Comparison of ENCODE assay signal across 8 mouse cellular contexts in the genomic region with DNA sequence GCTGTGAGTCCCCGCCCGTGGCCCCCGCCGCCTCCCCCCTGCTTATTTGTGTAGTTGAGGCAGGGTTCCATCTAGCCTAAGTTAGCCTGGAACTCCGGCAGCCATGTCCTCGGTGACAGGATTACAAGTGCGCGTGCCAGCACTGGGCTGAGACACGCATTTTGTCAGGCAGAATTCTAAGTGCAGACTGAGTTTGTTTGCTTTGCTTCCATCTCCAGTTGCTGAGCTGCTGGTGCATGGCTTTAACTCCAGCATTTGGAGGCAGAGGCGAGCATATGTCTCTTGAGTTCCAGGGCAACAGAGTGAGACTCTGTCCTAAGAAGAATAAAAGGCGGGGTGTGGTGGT. TPM values are rescaled to one million over a fixed set of nuclear protein-coding genes. Genes with fewer than 3 reads are reported as not detected.
DNase-seq lines count a peak whose midpoint lies in the region; ATAC-seq and TF ChIP-seq lines count a peak whose summit lies in the region.

No protein-coding gene starts in this region.

- no peak for TF ChIP-seq POLR2A in cortical plate, adult 2 months (IDR thresholded peaks at IDR 0.05; ENCODE audit: extremely low read depth, insufficient read depth, low read length)
- TF ChIP-seq POLR2A in myocyte (IDR thresholded peaks at IDR 0.05; ENCODE audit: insufficient read length, low read depth) = no peak

- 0 out of 2 replicates have a peak, but pooled peaks have one; percentile 5 for TF ChIP-seq CTCF in lung, embryonic 14.5 days (IDR thresholded peaks at IDR 0.05; ENCODE audit: low read depth)
- no peak for TF ChIP-seq CTCF in cortical plate, adult 2 months (IDR thresholded peaks at IDR 0.05; ENCODE audit: extremely low read depth, insufficient read depth, low read length)
- TF ChIP-seq CTCF in hindbrain, postnatal 0 days (IDR thresholded peaks at IDR 0.05; ENCODE audit: low read depth) = no peak

- peaks cover 15% of the 10 kb centered on the region for H3K79me2 ChIP-seq in myocyte (ENCODE audit: control insufficient read depth, insufficient read depth)

- peak overlapping the region; percentile 82 for H3K4me3 ChIP-seq in lung, embryonic 14.5 days (ENCODE audit: low read depth, low read length)
- H3K4me3 ChIP-seq in cortical plate, adult 2 months (ENCODE audit: insufficient read depth, low read length) = peak overlapping the region; percentile 74
- peak overlapping the region; percentile 71 for H3K4me3 ChIP-seq in hindbrain, postnatal 0 days (ENCODE audit: low read length)
- H3K4me3 ChIP-seq in myocyte = peak overlapping the region; percentile 38

- peaks cover 29% of the 10 kb centered on the region for H3K36me3 ChIP-seq in lung, embryonic 14.5 days (ENCODE audit: insufficient read depth)
- H3K36me3 ChIP-seq in hindbrain, postnatal 0 days (ENCODE audit: insufficient read depth, low read length) = peaks cover 4% of the 10 kb centered on the region; the same call in 1 of the 2 replicates
- H3K36me3 ChIP-seq in myocyte (ENCODE audit: control insufficient read depth, insufficient read depth) = no peaks in the 10 kb centered on the region

- DNase-seq in lung, embryonic 14.5 days = peak; percentile 64
- DNase-seq in lung, postnatal 25 days (ENCODE audit: low spot score) = no peak
- DNase-seq in hindbrain, postnatal 0 days (ENCODE audit: low spot score) = peak; percentile 69
- no peak for DNase-seq in retina, embryonic 14.5 days (ENCODE audit: low spot score)
- DNase-seq in embryo, embryonic 9.5 days (ENCODE audit: extremely low spot score) = no peak
- no peak for DNase-seq in T-cell, adult 2 months (ENCODE audit: low spot score)

- peak overlapping the region; percentile 86 for H3K4me2 ChIP-seq in lung, embryonic 14.5 days
- H3K4me2 ChIP-seq in hindbrain, postnatal 0 days (ENCODE audit: low read depth, low read length) = peak overlapping the region; percentile 89
- H3K4me2 ChIP-seq in myocyte (ENCODE audit: low read depth) = peak overlapping the region; percentile 78

- no peaks in the 10 kb centered on the region for H3K27me3 ChIP-seq in lung, embryonic 14.5 days (ENCODE audit: insufficient read depth, low read length)
- H3K27me3 ChIP-seq in hindbrain, postnatal 0 days (ENCODE audit: insufficient read depth, low read length) = no peaks in the 10 kb centered on the region
- no peaks in the 10 kb centered on the region for H3K27me3 ChIP-seq in myocyte (ENCODE audit: control insufficient read depth, insufficient read depth, insufficient read length)

- peak overlapping the region; percentile 89 for H3K9ac ChIP-seq in lung, embryonic 14.5 days
- H3K9ac ChIP-seq in hindbrain, postnatal 0 days (replicated peaks; ENCODE audit: low read length) = peak overlapping the region; percentile 77

- H3ac ChIP-seq in myocyte (ENCODE audit: control insufficient read depth, insufficient read length) = peak overlapping the region; percentile 62

- WGBS in lung, embryonic 14.5 days = 1% methylated on average over 11 of the region's 11 CpGs
- WGBS in hindbrain, postnatal 0 days = 1% methylated on average over 11 of the region's 11 CpGs

- peak; percentile 43 for ATAC-seq in lung, embryonic 14.5 days (ENCODE audit: insufficient read depth)
- no peak; the same call in none of the 2 replicates for ATAC-seq in hindbrain, postnatal 0 days

- H3K9me3 ChIP-seq in lung, embryonic 14.5 days (ENCODE audit: low read depth, low read length) = no peaks in the 10 kb centered on the region
- no peaks in the 10 kb centered on the region for H3K9me3 ChIP-seq in hindbrain, postnatal 0 days (ENCODE audit: low read length)

- H3K27ac ChIP-seq in lung, embryonic 14.5 days (ENCODE audit: low read depth) = peak overlapping the region; percentile 94
- no peak overlapping the region for H3K27ac ChIP-seq in cortical plate, adult 2 months (ENCODE audit: insufficient read depth, low read length)
- peak overlapping the region; percentile 89 for H3K27ac ChIP-seq in hindbrain, postnatal 0 days

- 0 out of 2 replicates have a peak, but pooled peaks cover 4% of the 10 kb centered on the region for H3K4me1 ChIP-seq in lung, embryonic 14.5 days (ENCODE audit: insufficient read depth)
- peaks cover 5% of the 10 kb centered on the region for H3K4me1 ChIP-seq in cortical plate, adult 2 months (ENCODE audit: control insufficient read depth, insufficient read depth, low read length)
- H3K4me1 ChIP-seq in hindbrain, postnatal 0 days (ENCODE audit: insufficient read depth, low read length) = 0 out of 2 replicates have a peak, but pooled peaks cover 5% of the 10 kb centered on the region

TF ChIP-seq in myocyte, 11 proteins besides CTCF, POLR2A, EP300 and RAD21:
- TF ChIP-seq TCF3 (IDR thresholded peaks at IDR 0.05; ENCODE audit: insufficient read length, low read depth) (no peak), TCF12 (IDR thresholded peaks at IDR 0.05; ENCODE audit: insufficient read depth, poor library complexity, severe bottlenecking) (no peak), MAX (IDR thresholded peaks at IDR 0.05; ENCODE audit: low read depth) (no peak), SRF (IDR thresholded peaks at IDR 0.05; ENCODE audit: control insufficient read depth, insufficient read length, low read depth) (no peak), CEBPB (IDR thresholded peaks at IDR 0.05; ENCODE audit: insufficient read depth, poor library complexity, severe bottlenecking) (no peak), MYOG (IDR thresholded peaks at IDR 0.05; ENCODE audit: control insufficient read depth in 1 of 3, insufficient read depth in 1 of 3, insufficient read length in 2 of 3, low read depth in 2 of 3) (no peak), POLR2AphosphoS2 (IDR thresholded peaks at IDR 0.05; ENCODE audit: insufficient read length, low read depth) (no peak), REST (IDR thresholded peaks at IDR 0.05; ENCODE audit: insufficient read depth, insufficient read length) (no peak)

RNA-seq across cellular contexts. Expression of a gene that starts 0.5 kb away (rescaled TPM):
- polyA plus RNA-seq in lung, embryonic 14.5 days (2014; fragmentation: Nextera tagmentation; extraction: Ambion mirVana) = 28.2 and 35.3 TPM in 2 replicates
- 13.7 and 14.4 TPM in 2 replicates for polyA plus RNA-seq in cortical plate, adult 2 months (2012; rRNA removed)
- 38.7 and 46.5 TPM in 2 replicates for total RNA-seq in hindbrain, postnatal 0 days (2014; rRNA removed)
- polyA plus RNA-seq in hindbrain, postnatal 0 days (2015; fragmentation: Nextera tagmentation; extraction: Ambion mirVana) = 23.6 and 27.2 TPM in 2 replicates
- 28.5 TPM for polyA plus RNA-seq in myocyte (2012; fragmentation: generic; extraction: Trizol)

RNA-seq across cellular contexts. Expression of a gene that starts 14.4 kb away (rescaled TPM):
- polyA plus RNA-seq in lung, embryonic 14.5 days (2014; fragmentation: Nextera tagmentation; extraction: Ambion mirVana) = 799 and 802 TPM in 2 replicates
- 705 and 712 TPM in 2 replicates for polyA plus RNA-seq in cortical plate, adult 2 months (2012; rRNA removed)
- total RNA-seq in hindbrain, postnatal 0 days (2014; rRNA removed) = 699 and 1,071 TPM in 2 replicates
- 337 and 355 TPM in 2 replicates for polyA plus RNA-seq in hindbrain, postnatal 0 days (2015; fragmentation: Nextera tagmentation; extraction: Ambion mirVana)
- 2,984 TPM for polyA plus RNA-seq in myocyte (2012; fragmentation: generic; extraction: Trizol)

RNA-seq across cellular contexts. Expression of a gene that starts 36.8 kb away (rescaled TPM):
- 11.2 and 11.3 TPM in 2 replicates for polyA plus RNA-seq in lung, embryonic 14.5 days (2014; fragmentation: Nextera tagmentation; extraction: Ambion mirVana)
- polyA plus RNA-seq in cortical plate, adult 2 months (2012; rRNA removed) = 2.5 and 3.1 TPM in 2 replicates
- 6.5 and 9.4 TPM in 2 replicates for total RNA-seq in hindbrain, postnatal 0 days (2014; rRNA removed)
- polyA plus RNA-seq in hindbrain, postnatal 0 days (2015; fragmentation: Nextera tagmentation; extraction: Ambion mirVana) = 1.3 and 1.7 TPM in 2 replicates
- 20.1 TPM for polyA plus RNA-seq in myocyte (2012; fragmentation: generic; extraction: Trizol)

RNA-seq across cellular contexts. Expression of a gene that starts 51.2 kb away (rescaled TPM):
- polyA plus RNA-seq in lung, embryonic 14.5 days (2014; fragmentation: Nextera tagmentation; extraction: Ambion mirVana) = 3.0 and 3.6 TPM in 2 replicates
- polyA plus RNA-seq in cortical plate, adult 2 months (2012; rRNA removed) = not detected in 2 replicates
- 1.4 TPM in 1 of 2 replicates, not detected in the other for total RNA-seq in hindbrain, postnatal 0 days (2014; rRNA removed)
- 1.8 and 2.0 TPM in 2 replicates for polyA plus RNA-seq in hindbrain, postnatal 0 days (2015; fragmentation: Nextera tagmentation; extraction: Ambion mirVana)
- not detected for polyA plus RNA-seq in myocyte (2012; fragmentation: generic; extraction: Trizol)

Comparison
In these comparisons a context has a peak if more than half of its experiments do, and no peak if none do; other contexts are left out.
1. DNase-seq: peak in lung, embryonic 14.5 days (single experiment) and hindbrain, postnatal 0 days (single experiment); none in lung, postnatal 25 days (single experiment), retina, embryonic 14.5 days (single experiment), embryo, embryonic 9.5 days (single experiment) and T-cell, adult 2 months (single experiment).
2. Peak in every context shown above with its lines, with median percentiles within 50 percentile points of each other: H3K4me2 ChIP-seq and H3K4me3 ChIP-seq.